Mouse (Mus musculus): Measurements from ENCODE around the gene Ptgr1.

DNA sequence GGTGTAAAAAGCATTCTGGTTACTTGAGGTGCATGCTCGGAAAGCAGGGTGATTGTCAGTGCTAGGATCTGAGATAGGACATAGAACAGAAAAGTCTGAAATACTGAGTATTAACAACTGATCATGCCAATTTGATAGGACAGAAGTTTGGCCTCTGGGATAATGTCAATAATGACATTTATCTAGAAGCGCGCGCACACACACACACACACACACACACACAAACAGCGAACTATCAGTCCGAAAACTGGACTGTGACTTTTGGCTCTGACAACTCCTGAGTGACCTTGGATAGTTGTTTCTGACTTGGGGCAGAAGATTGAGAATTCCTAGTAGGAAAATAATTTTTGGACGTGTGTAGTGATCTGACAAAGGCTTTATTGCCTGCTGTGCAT lies 16.9 kb upstream of the Ptgr1 start:
- TF ChIP-seq CTCF (IDR thresholded peaks at IDR 0.05; ENCODE audit: low read depth, low read length) (no peak), POLR2A (IDR thresholded peaks at IDR 0.05; ENCODE audit: extremely low read depth, insufficient read depth, low read length) (no peak)

Measured in liver, adult 2 months (tissue).